11 mouse cellular contexts compared by ENCODE assay signal in genomic region chr12:84191190-84191589, GRCm38 (mm10). TPM values are rescaled to one million over a fixed set of nuclear protein-coding genes. Genes with fewer than 3 reads are reported as not detected.
DNase-seq lines count a peak whose midpoint lies in the region; ATAC-seq and TF ChIP-seq lines count a peak whose summit lies in the region.
"Had no signal": no experiment of that assay in that cellular context is flagged by ENCODE, and none has a peak within 500 bp of the region (broad histone marks: within the 10 kb centered on the region; RNA-seq: fewer than 3 reads in every experiment).

No protein-coding gene starts in this region.

- TF ChIP-seq POLR2A in MEL (IDR thresholded peaks at IDR 0.05; ENCODE audit: control insufficient read depth in 1 of 2, insufficient read depth in 1 of 2, low read depth in 1 of 2, low read length in 2 of 2, poor library complexity in 1 of 2): no peak

- H3K9me3 ChIP-seq in heart, embryonic 14.5 days (ENCODE audit: control insufficient read depth, low read length): no peaks in the 10 kb centered on the region
- no peaks in the 10 kb centered on the region for H3K9me3 ChIP-seq in MEL (replicated peaks; ENCODE audit: insufficient read depth, low read length)
- 0 out of 2 replicates have a peak, but pooled peaks cover 3% of the 10 kb centered on the region for H3K9me3 ChIP-seq in hindbrain, embryonic 12.5 days (replicated peaks)
- H3K9me3 ChIP-seq in midbrain, embryonic 11.5 days (ENCODE audit: control insufficient read depth, low read length): no peaks in the 10 kb centered on the region; the same call in 1 of the 2 replicates

- no peak for TF ChIP-seq CTCF in MEL (IDR thresholded peaks at IDR 0.05 in 2 of 3, conservative IDR thresholded peaks at IDR 0.05 in 1 of 3; ENCODE audit: control insufficient read depth in 1 of 3, insufficient read depth in 1 of 3, low read depth in 2 of 3, low read length in 3 of 3, poor library complexity in 1 of 3, severe bottlenecking in 1 of 3)

- ATAC-seq in heart, embryonic 14.5 days (ENCODE audit: insufficient number of reproducible peaks, insufficient read depth, low FRiP score, low read depth): no peak
- no peak for ATAC-seq in hindbrain, embryonic 12.5 days (ENCODE audit: low FRiP score)
- ATAC-seq in midbrain, embryonic 11.5 days (ENCODE audit: low FRiP score): no peak

- H3K4me1 ChIP-seq in heart, embryonic 14.5 days (ENCODE audit: control insufficient read depth in 2 of 2, insufficient read depth in 2 of 2, low read length in 2 of 2): peaks cover 63 to 71% of the 10 kb centered on the region in 2 experiments
- peaks cover 9 to 34% of the 10 kb centered on the region in 2 experiments for H3K4me1 ChIP-seq in MEL (ENCODE audit: control insufficient read depth in 1 of 2, insufficient read depth in 2 of 2, low read length in 2 of 2)
- peaks cover 79% of the 10 kb centered on the region for H3K4me1 ChIP-seq in hindbrain, embryonic 12.5 days
- peaks cover 37% of the 10 kb centered on the region for H3K4me1 ChIP-seq in midbrain, embryonic 11.5 days (ENCODE audit: control insufficient read depth, insufficient read depth, low read length)

- peaks cover 86% of the 10 kb centered on the region for H3K79me2 ChIP-seq in MEL (ENCODE audit: control insufficient read depth, insufficient read depth, low read length, poor library complexity)

- TF ChIP-seq RAD21 in MEL (IDR thresholded peaks at IDR 0.05; ENCODE audit: low read depth, low read length): no peak

- H3K4me3 ChIP-seq in heart, embryonic 14.5 days (ENCODE audit: control insufficient read depth in 1 of 2, insufficient read depth in 1 of 2, low read depth in 1 of 2, low read length in 2 of 2): no peak overlapping the region
- no peak overlapping the region; a peak in 1 of 4 replicates for H3K4me3 ChIP-seq in MEL (ENCODE audit: control insufficient read depth in 1 of 2, insufficient read depth in 1 of 2, low read depth in 2 of 2, low read length in 2 of 2)
- 0 out of 2 replicates have a peak overlapping the region, but pooled peaks have one; percentile 7 for H3K4me3 ChIP-seq in hindbrain, embryonic 12.5 days
- H3K4me3 ChIP-seq in midbrain, embryonic 11.5 days (ENCODE audit: low read depth, low read length): no peak overlapping the region

- H3K36me3 ChIP-seq in heart, embryonic 14.5 days (ENCODE audit: control insufficient read depth, insufficient read depth, low read length): no peaks in the 10 kb centered on the region
- H3K36me3 ChIP-seq in MEL (ENCODE audit: control insufficient read depth in 1 of 2, insufficient read depth in 2 of 2, low read length in 2 of 2): peaks cover 4 to 18% of the 10 kb centered on the region in 2 experiments
- no peaks in the 10 kb centered on the region for H3K36me3 ChIP-seq in hindbrain, embryonic 12.5 days
- no peaks in the 10 kb centered on the region for H3K36me3 ChIP-seq in midbrain, embryonic 11.5 days (ENCODE audit: control insufficient read depth, insufficient read depth, low read length)

- peak overlapping the region; percentile 99; the same call in 1 of the 2 replicates for H3K4me2 ChIP-seq in heart, embryonic 14.5 days (ENCODE audit: low read length)
- peak overlapping the region; percentile 91 for H3K4me2 ChIP-seq in hindbrain, embryonic 12.5 days (replicated peaks)
- no peak overlapping the region for H3K4me2 ChIP-seq in midbrain, embryonic 11.5 days

- no peaks in the 10 kb centered on the region for H3K27me3 ChIP-seq in heart, embryonic 14.5 days (ENCODE audit: control insufficient read depth, insufficient read depth, low read length)
- H3K27me3 ChIP-seq in MEL (ENCODE audit: control insufficient read depth in 1 of 2, insufficient read depth in 2 of 2, low read length in 2 of 2): no peaks in the 10 kb centered on the region
- no peaks in the 10 kb centered on the region for H3K27me3 ChIP-seq in hindbrain, embryonic 12.5 days
- no peaks in the 10 kb centered on the region; the same call in 1 of the 2 replicates for H3K27me3 ChIP-seq in midbrain, embryonic 11.5 days (ENCODE audit: control insufficient read depth, insufficient read depth, low read length)

- H3K27ac ChIP-seq in heart, embryonic 14.5 days (replicated peaks in 1 of 2; ENCODE audit: control insufficient read depth in 1 of 2, insufficient read depth in 1 of 2, low read depth in 2 of 2, low read length in 2 of 2): no peak overlapping the region
- no peak overlapping the region for H3K27ac ChIP-seq in MEL (ENCODE audit: control insufficient read depth, low read depth, low read length)
- H3K27ac ChIP-seq in hindbrain, embryonic 12.5 days: no peak overlapping the region
- no peak overlapping the region for H3K27ac ChIP-seq in midbrain, embryonic 11.5 days (ENCODE audit: low read depth, low read length)

- 80% methylated on average over 7 of the region's 7 CpGs for WGBS in heart, embryonic 14.5 days
- 64% methylated on average over 7 of the region's 7 CpGs for WGBS in hindbrain, embryonic 12.5 days
- WGBS in midbrain, embryonic 11.5 days: 71% methylated on average over 7 of the region's 7 CpGs

- DNase-seq in heart, adult 9 months (ENCODE audit: low spot score in 2 of 2): no peak
- DNase-seq in MEL (ENCODE audit: low read depth, low spot score): no peak
- peak; percentile 86 for DNase-seq in midbrain, embryonic 11.5 days (ENCODE audit: low spot score, missing footprints)
- DNase-seq in layer of hippocampus, postnatal 14 days (ENCODE audit: low spot score in 2 of 2): no peak
- no peak for DNase-seq in cerebellum, postnatal 10 days
- no peak for DNase-seq in urinary bladder, postnatal 14 days (ENCODE audit: low spot score)
- DNase-seq: adrenal gland, postnatal 25 days; gastrocnemius, postnatal 14 days; thymus, adult 18-20 months had no signal

- TF ChIP-seq EP300 in MEL (IDR thresholded peaks at IDR 0.05; ENCODE audit: low read depth in 1 of 2, low read length in 2 of 2): no peak

- H3K9ac ChIP-seq in heart, embryonic 14.5 days (ENCODE audit: low read length): peak overlapping the region; percentile 22; the same call in 1 of the 2 replicates
- peak overlapping the region; percentile 96; the same call in 1 of the 2 replicates for H3K9ac ChIP-seq in MEL (ENCODE audit: control insufficient read depth, low read depth, low read length, poor library complexity, severe bottlenecking)
- peak overlapping the region; percentile 91; the same call in 1 of the 2 replicates for H3K9ac ChIP-seq in hindbrain, embryonic 12.5 days
- no peak overlapping the region for H3K9ac ChIP-seq in midbrain, embryonic 11.5 days (ENCODE audit: low read length)

TF ChIP-seq in MEL, 35 proteins besides CTCF, POLR2A, EP300 and RAD21:
- TF ChIP-seq UBTF (IDR thresholded peaks at IDR 0.05; ENCODE audit: borderline replicate concordance, insufficient read depth, low read depth, low read length) (no peak), MEF2A (IDR thresholded peaks at IDR 0.05; ENCODE audit: extremely low read depth, insufficient replicate concordance, low read depth, low read length, poor library complexity, severe bottlenecking) (no peak), JUND (IDR thresholded peaks at IDR 0.05; ENCODE audit: low read depth, low read length) (no peak), SIN3A (IDR thresholded peaks at IDR 0.05; ENCODE audit: low read length) (no peak), MAX (IDR thresholded peaks at IDR 0.05; ENCODE audit: low read length) (no peak), NELFE (IDR thresholded peaks at IDR 0.05; ENCODE audit: low read depth, low read length) (no peak), ZMIZ1 (IDR thresholded peaks at IDR 0.05; ENCODE audit: low read depth, low read length) (no peak), KAT2A (conservative IDR thresholded peaks at IDR 0.05; ENCODE audit: low read depth, low read length) (no peak), ZNF384 (IDR thresholded peaks at IDR 0.05; ENCODE audit: low read depth, low read length) (no peak), GABPA (IDR thresholded peaks at IDR 0.05; ENCODE audit: low read depth, low read length) (no peak), MYB (IDR thresholded peaks at IDR 0.05; ENCODE audit: low read depth, low read length) (no peak), MAFK (IDR thresholded peaks at IDR 0.05; ENCODE audit: borderline replicate concordance, low read depth, low read length) (no peak), HCFC1 (IDR thresholded peaks at IDR 0.05; ENCODE audit: low read depth, low read length) (no peak), TBP (IDR thresholded peaks at IDR 0.05; ENCODE audit: low read depth, low read length) (no peak)

RNA-seq across cellular contexts. Expression of gene Elmsan1, which starts 27.5 kb away (rescaled TPM):
- polyA plus RNA-seq in heart, embryonic 14.5 days (2014; fragmentation: Nextera tagmentation; extraction: Ambion mirVana): 7.1 and 7.4 TPM in 2 replicates
- 7.7 TPM in 2 replicates for total RNA-seq in MEL (2012; rRNA removed)
- 10 to 100 TPM in 1 of 2 experiments, not detected in 1; 25.3 TPM for polyA plus RNA-seq in MEL (2012; ENCODE audit: insufficient read depth in 1 of 2, insufficient read length in 2 of 2, low read depth in 1 of 2, low replicate concordance in 2 of 2, missing spikeins in 1 of 2)
- polyA plus RNA-seq in hindbrain, embryonic 12.5 days (2016; fragmentation: Nextera tagmentation; extraction: Ambion mirVana): 7.2 and 8.0 TPM in 2 replicates
- 3.4 and 3.9 TPM in 2 replicates for polyA plus RNA-seq in midbrain, embryonic 11.5 days (2014; fragmentation: Nextera tagmentation; extraction: Ambion mirVana)
- total RNA-seq in layer of hippocampus, postnatal 14 days (2021): 10 to 100 TPM; 17.0 to 18.1 TPM

RNA-seq across cellular contexts. Expression of gene Pnma1, which starts 42.9 kb away (rescaled TPM):
- polyA plus RNA-seq in heart, embryonic 14.5 days (2014; fragmentation: Nextera tagmentation; extraction: Ambion mirVana): 0.43 and 0.68 TPM in 2 replicates
- 0.10 and 0.31 TPM in 2 replicates for total RNA-seq in MEL (2012; rRNA removed)
- polyA plus RNA-seq in MEL (2012; ENCODE audit: insufficient read depth in 1 of 2, insufficient read length in 2 of 2, low read depth in 1 of 2, low replicate concordance in 2 of 2, missing spikeins in 1 of 2): under 1 TPM in 1 of 2 experiments, not detected in 1; 0.46 TPM
- 3.8 and 4.2 TPM in 2 replicates for polyA plus RNA-seq in hindbrain, embryonic 12.5 days (2016; fragmentation: Nextera tagmentation; extraction: Ambion mirVana)
- 3.4 and 3.8 TPM in 2 replicates for polyA plus RNA-seq in midbrain, embryonic 11.5 days (2014; fragmentation: Nextera tagmentation; extraction: Ambion mirVana)
- total RNA-seq in layer of hippocampus, postnatal 14 days (2021): 1 to 10 TPM; 3.3 to 4.5 TPM
